Mouse (Mus musculus): ENCODE data around the gene Cacna2d3. TPM values are rescaled to one million over a fixed set of nuclear protein-coding genes. Genes with fewer than 3 reads are reported as not detected.
A peak's percentile ranks its signal among the peaks of the same experiment; 100 is the strongest.

The Cacna2d3 gene
- total RNA-seq, 2 experiments from 2014 or later: 3.0 TPM

- peak; percentile 48 to 67 for DNase-seq (ENCODE audit: low spot score in 2 of 2)
These were observed 631.6 kb downstream of the Cacna2d3 start for GRCm38 (mm10) chr14:29090074-29090473.

- DNase-seq (ENCODE audit: low spot score in 2 of 2): no peak
These were observed 635.1 kb downstream of the Cacna2d3 start for GRCm38 (mm10) chr14:29086528-29086927.

- DNase-seq (ENCODE audit: low spot score in 2 of 2): no peak
These were observed 636.0 kb downstream of the Cacna2d3 start for GRCm38 (mm10) chr14:29085493-29086159.

GRCm38 (mm10) chr14:29082171-29082570 is 639.5 kb downstream of the Cacna2d3 start:
- DNase-seq (ENCODE audit: low spot score in 2 of 2): peak; percentile 11 to 42

- no peak for DNase-seq (ENCODE audit: low spot score in 2 of 2)
These were observed 641.0 kb downstream of the Cacna2d3 start for GRCm38 (mm10) chr14:29080630-29081029.

GRCm38 (mm10) chr14:29080228-29080627 is 641.4 kb downstream of the Cacna2d3 start:
- DNase-seq (ENCODE audit: low spot score in 2 of 2): no peak

- DNase-seq (ENCODE audit: low spot score in 2 of 2): no peak
These were observed 644.2 kb downstream of the Cacna2d3 start for GRCm38 (mm10) chr14:29077418-29077817.

GRCm38 (mm10) chr14:29073747-29074146 is 647.9 kb downstream of the Cacna2d3 start:
- DNase-seq (ENCODE audit: low spot score in 2 of 2): no peak

- no peak for DNase-seq (ENCODE audit: low spot score in 2 of 2)
These were observed 659.0 kb downstream of the Cacna2d3 start for GRCm38 (mm10) chr14:29062676-29063075.

- no peak for DNase-seq (ENCODE audit: low spot score in 2 of 2)
These were observed 660.2 kb downstream of the Cacna2d3 start for GRCm38 (mm10) chr14:29061491-29061890.

- no peak for DNase-seq (ENCODE audit: low spot score in 2 of 2)
These were observed 661.0 kb downstream of the Cacna2d3 start for GRCm38 (mm10) chr14:29060679-29061078.

- no peak for DNase-seq (ENCODE audit: low spot score in 2 of 2)
These were observed 669.5 kb downstream of the Cacna2d3 start for GRCm38 (mm10) chr14:29051951-29052835.

- DNase-seq (ENCODE audit: low spot score in 2 of 2): no peak
These were observed 679.3 kb downstream of the Cacna2d3 start for GRCm38 (mm10) chr14:29042355-29042754.

- DNase-seq (ENCODE audit: low spot score in 2 of 2): no peak
These were observed 680.2 kb downstream of the Cacna2d3 start for GRCm38 (mm10) chr14:29041498-29041897.

GRCm38 (mm10) chr14:29040606-29041364 is 680.9 kb downstream of the Cacna2d3 start:
- DNase-seq (ENCODE audit: low spot score in 2 of 2): no peak

GRCm38 (mm10) chr14:29038246-29038645 is 683.4 kb downstream of the Cacna2d3 start:
- DNase-seq (ENCODE audit: low spot score in 2 of 2): no peak

GRCm38 (mm10) chr14:29031858-29032395 is 689.7 kb downstream of the Cacna2d3 start:
- DNase-seq (ENCODE audit: low spot score in 2 of 2): no peak

GRCm38 (mm10) chr14:29030519-29030918 is 691.1 kb downstream of the Cacna2d3 start:
- DNase-seq (ENCODE audit: low spot score in 2 of 2): no peak

- DNase-seq (ENCODE audit: low spot score in 2 of 2): no peak
These were observed 691.7 kb downstream of the Cacna2d3 start for GRCm38 (mm10) chr14:29029896-29030420.

- DNase-seq (ENCODE audit: low spot score in 2 of 2): no peak
These were observed 692.6 kb downstream of the Cacna2d3 start for GRCm38 (mm10) chr14:29029107-29029469.

Data from adrenal gland, postnatal 4 days (tissue).